Mouse (Mus musculus): ENCODE results near the gene Mtch2.

DNA sequence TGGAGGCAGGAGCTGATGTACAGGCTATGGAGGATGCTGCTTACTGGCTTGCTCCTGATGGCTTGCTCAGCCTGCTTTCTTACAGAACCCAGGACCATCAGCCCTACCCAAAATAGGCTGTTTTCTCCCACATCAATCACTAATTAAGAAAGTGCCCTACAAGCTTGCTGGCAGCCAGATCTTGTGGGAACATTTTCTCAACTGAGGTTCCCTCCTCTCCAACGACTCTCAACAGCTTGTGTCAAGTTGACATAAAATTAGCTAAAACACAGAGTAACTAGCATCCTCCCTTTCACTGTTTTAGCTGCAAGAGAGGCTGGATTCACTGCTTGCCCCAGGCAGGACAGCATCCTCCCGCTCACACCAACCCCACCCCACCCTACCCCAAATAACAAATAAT, 34.9 kb downstream of the Mtch2 start:
- TF ChIP-seq CTCF (IDR thresholded peaks at IDR 0.05; ENCODE audit: low read depth, low read length) (no peak), GATA1 (IDR thresholded peaks at IDR 0.05; ENCODE audit: borderline replicate concordance, low read length) (no peak), TAL1 (conservative IDR thresholded peaks at IDR 0.05; ENCODE audit: low read depth, low read length) (no peak)
